Mouse (Mus musculus) midbrain, embryonic 14.5 days (tissue): ENCODE measurements at regions not wholly inside any gene's neighbourhood (a gene's known extent, or its start where the extent isn't known, plus 50 kb on each side); places are given as distances from the start of the nearest gene placed in this dataset.
"Not testable (repeated sequence)": the region's sequence is repeated elsewhere in the genome, so short reads cannot be mapped to it uniquely, and the experiment has no call there.

Experiments
- ATAC-seq: fragments of 200-750 bp; cut with Nextera tagmentation; 2 replicates; pipeline ENCODE4 v1.8.0; 2017; ENCODE audit warnings: moderate number of reproducible peaks, moderate library complexity; ENCODE audit not compliant: low FRiP score, low TSS enrichment
- DNase-seq: peaks from one replicate; pipeline ENCODE4 v3.0.0-alpha.2; 2015
- H3K27ac ChIP-seq: fragments of 300-500 bp; sonication (generic); replicated peaks from 2 replicates; pipeline ENCODE4 v1.5.1; 2014; ENCODE audit warnings: mild to moderate bottlenecking, low read depth, low read length, moderate library complexity
- H3K27me3 ChIP-seq: fragments of 300-500 bp; sonication (generic); 2 replicates; pipeline ENCODE4 v1.6.1; 2014; ENCODE audit warnings: low read length, control low read depth, mixed read lengths; ENCODE audit not compliant: control insufficient read depth, insufficient read depth
- H3K36me3 ChIP-seq: fragments of 300-500 bp; sonication (generic); 2 replicates; pipeline ENCODE4 v1.6.1; 2014; ENCODE audit warnings: low read length, control low read depth; ENCODE audit not compliant: control insufficient read depth, insufficient read depth
- H3K4me1 ChIP-seq: fragments of 300-500 bp; sonication (generic); 2 replicates; pipeline ENCODE4 v1.6.1; 2014; ENCODE audit warnings: mild to moderate bottlenecking, antibody characterized with exemption, low read length, control low read depth; ENCODE audit not compliant: control insufficient read depth, insufficient read depth
- H3K4me2 ChIP-seq: fragments of 300-500 bp; sonication (generic); 2 replicates; pipeline ENCODE4 v1.6.1; 2014; ENCODE audit warnings: mild to moderate bottlenecking, low read length, moderate library complexity
- H3K4me3 ChIP-seq: fragments of 300-500 bp; sonication (generic); replicated peaks from 2 replicates; pipeline ENCODE4 v1.5.1; 2014; ENCODE audit warnings: low read depth, low read length
- H3K9ac ChIP-seq: fragments of 300-500 bp; sonication (generic); replicated peaks from 2 replicates; pipeline ENCODE4 v1.6.1; 2014; ENCODE audit warnings: mild to moderate bottlenecking, low read length, moderate library complexity
- H3K9me3 ChIP-seq: fragments of 300-500 bp; sonication (generic); 2 replicates; pipeline ENCODE4 v1.6.1; 2016; ENCODE audit warnings: low read length, control low read depth, mixed read lengths; ENCODE audit not compliant: control insufficient read depth
- WGBS: fragments of 180-500 bp; shearing (Covaris S2); extraction: QIAGEN DNeasy Blood & Tissue Kit; methylation state at CpG from one replicate; pipeline ENCODE4 v1.1.7; 2014; 5-methylcytosine and 5-hydroxymethylcytosine counted together

DNA sequence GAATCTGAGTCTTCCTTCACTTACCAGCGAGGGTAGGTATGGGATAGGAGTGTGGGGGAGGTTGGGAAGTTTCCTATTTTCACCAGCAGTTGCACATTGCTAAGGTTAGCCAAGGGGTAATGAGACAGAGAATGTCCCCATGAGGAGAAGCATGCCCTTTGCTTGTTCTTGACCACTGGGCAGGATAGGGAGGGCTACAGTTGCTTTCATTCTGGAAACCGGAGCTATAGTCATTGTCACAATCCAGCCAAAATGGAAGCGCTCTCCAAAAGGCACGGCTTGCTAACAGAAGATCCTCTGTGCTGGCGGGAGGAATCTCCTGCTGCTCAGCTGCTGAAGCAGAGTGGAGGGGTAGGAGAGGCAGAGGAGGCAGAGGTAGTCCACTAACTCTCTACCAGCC lies 79.1 kb upstream of the Cntn1 start:
- H3K4me1 ChIP-seq: no peaks in the 10 kb centered on the region
- DNase-seq (no peak), ATAC-seq (no peak)
- H3K27me3 ChIP-seq: no peaks in the 10 kb centered on the region
- no peaks in the 10 kb centered on the region for H3K36me3 ChIP-seq
- H3K4me2 ChIP-seq: 0 out of 2 replicates have a peak overlapping the region, but pooled peaks have one; percentile 2
- no peak overlapping the region for H3K4me3 ChIP-seq
- H3K27ac ChIP-seq: no peak overlapping the region
- no peak overlapping the region for H3K9ac ChIP-seq
- 16% methylated on average over 5 of the region's 5 CpGs for WGBS
- H3K9me3 ChIP-seq: no peaks in the 10 kb centered on the region

DNA sequence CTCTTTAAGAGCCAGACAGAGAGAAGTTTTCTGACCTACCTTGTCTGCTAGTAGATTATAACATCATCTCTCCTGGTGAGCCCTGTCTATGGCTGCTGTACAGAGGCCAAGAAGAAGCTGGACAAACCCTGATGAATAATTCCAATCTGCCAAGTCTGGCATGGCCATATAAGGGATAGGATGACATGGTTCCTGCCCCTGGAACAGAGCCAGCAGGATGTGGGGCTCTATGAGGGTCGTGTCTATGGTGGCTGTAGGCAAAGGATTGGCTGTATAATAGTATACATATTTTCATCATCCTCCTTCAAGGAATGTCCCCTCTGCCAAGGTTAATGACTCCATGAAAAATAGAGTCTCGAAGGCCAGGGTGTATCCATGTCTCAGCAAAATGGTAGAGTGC lies 75.4 kb upstream of the Cntn1 start:
- ATAC-seq: no peak
- H3K27me3 ChIP-seq: no peaks in the 10 kb centered on the region
- no peak overlapping the region for H3K4me3 ChIP-seq
- 81% methylated on average over 2 of the region's 2 CpGs for WGBS
- H3K36me3 ChIP-seq: no peaks in the 10 kb centered on the region
- H3K9ac ChIP-seq: no peak overlapping the region
- H3K27ac ChIP-seq: no peak overlapping the region
- no peak for DNase-seq
- H3K9me3 ChIP-seq: no peaks in the 10 kb centered on the region
- H3K4me1 ChIP-seq: no peaks in the 10 kb centered on the region
- H3K4me2 ChIP-seq: no peak overlapping the region

DNA sequence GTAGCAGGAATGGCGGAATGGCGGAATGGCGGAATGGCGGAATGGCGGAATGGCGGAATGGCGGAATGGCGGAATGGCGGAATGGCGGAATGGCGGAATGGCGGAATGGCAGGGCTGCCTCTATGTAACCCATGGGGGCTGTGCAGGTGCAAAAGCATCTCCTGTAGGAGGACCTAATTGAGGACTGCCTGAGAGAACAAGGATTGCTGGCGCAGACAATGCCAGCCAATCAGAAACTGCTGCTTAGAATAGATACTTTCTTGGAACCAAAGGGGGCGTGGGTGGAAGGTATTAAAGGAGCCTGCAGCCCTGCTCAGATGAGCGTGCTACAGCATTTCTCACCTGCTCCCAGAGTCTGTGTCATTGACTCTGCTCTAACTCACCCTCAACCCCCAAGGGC lies 67.8 kb upstream of the Cntn1 start:
- H3K27me3 ChIP-seq, H3K4me3 ChIP-seq, H3K4me2 ChIP-seq, H3K4me1 ChIP-seq, ATAC-seq, DNase-seq, H3K9me3 ChIP-seq, H3K36me3 ChIP-seq, H3K9ac ChIP-seq, H3K27ac ChIP-seq: not testable (repeated sequence)
- WGBS: over 99% methylated on average over 15 of the region's 15 CpGs

DNA sequence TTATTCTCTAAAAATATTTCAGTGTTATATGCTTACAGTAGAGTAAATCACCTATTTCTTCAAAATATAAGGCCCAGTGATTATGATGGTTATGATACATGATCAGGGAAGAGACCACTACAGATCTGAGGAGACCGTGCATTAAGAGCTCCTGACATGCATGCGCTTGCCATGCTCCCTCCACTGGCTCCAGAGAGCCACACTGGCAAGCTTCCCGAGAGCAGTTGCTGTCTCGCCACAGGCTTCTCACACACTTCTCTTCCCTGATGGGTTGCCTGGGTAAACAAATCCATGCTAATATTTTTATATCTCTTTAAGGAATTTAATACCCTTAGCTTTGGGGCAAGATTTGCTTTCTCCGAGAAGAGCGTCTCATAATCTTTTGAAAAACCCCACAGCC lies 50.9 kb upstream of the Cntn1 start:
- no peak overlapping the region for H3K4me2 ChIP-seq
- H3K9me3 ChIP-seq: no peaks in the 10 kb centered on the region
- no peaks in the 10 kb centered on the region for H3K4me1 ChIP-seq
- DNase-seq (peak; percentile 30), ATAC-seq (no peak)
- WGBS: 72% methylated on average over 6 of the region's 6 CpGs
- no peaks in the 10 kb centered on the region for H3K36me3 ChIP-seq
- H3K9ac ChIP-seq: no peak overlapping the region
- H3K27me3 ChIP-seq: no peaks in the 10 kb centered on the region
- no peak overlapping the region for H3K4me3 ChIP-seq
- no peak overlapping the region for H3K27ac ChIP-seq
